Mouse (Mus musculus): ENCODE data around the gene Proser2.

GRCm38 (mm10) chr2:6049018-6049417 lies 81.0 kb downstream of the Proser2 start:
- TF ChIP-seq CTCF (IDR thresholded peaks at IDR 0.05; ENCODE audit: low read depth) (no peak), EP300 (IDR thresholded peaks at IDR 0.05; ENCODE audit: low read depth) (no peak)
